Mouse (Mus musculus) heart, embryonic 11.5 days (tissue): Measurements from ENCODE around the gene Lamb3. TPM values are rescaled to one million over a fixed set of nuclear protein-coding genes. Genes with fewer than 3 reads are reported as not detected.

Experiments
- ATAC-seq: fragments of 200-750 bp; cut with Nextera tagmentation; replicated peaks from 2 replicates; pipeline ENCODE4 v1.8.0; 2017; ENCODE audit warnings: moderate library complexity; ENCODE audit not compliant: insufficient number of reproducible peaks, low FRiP score, low TSS enrichment
- H3K27ac ChIP-seq: fragments of 300-500 bp; sonication (generic); 2 replicates; pipeline ENCODE4 v1.5.1; 2014; ENCODE audit warnings: mild to moderate bottlenecking, low read depth, low read length
- H3K27me3 ChIP-seq: fragments of 300-500 bp; sonication (generic); 2 replicates; pipeline ENCODE4 v1.6.1; 2014; ENCODE audit warnings: mild to moderate bottlenecking, low read length, mixed read lengths; ENCODE audit not compliant: control insufficient read depth, insufficient read depth
- H3K36me3 ChIP-seq: fragments of 300-500 bp; sonication (generic); 2 replicates; pipeline ENCODE4 v1.6.1; 2014; ENCODE audit warnings: mild to moderate bottlenecking, low read length, moderate library complexity, mixed read lengths; ENCODE audit not compliant: control insufficient read depth, insufficient read depth
- H3K4me1 ChIP-seq: fragments of 300-500 bp; sonication (generic); 2 replicates; pipeline ENCODE4 v1.6.1; 2014; ENCODE audit warnings: low read length; ENCODE audit not compliant: control insufficient read depth, insufficient read depth
- H3K4me2 ChIP-seq: fragments of 300-500 bp; sonication (generic); 2 replicates; pipeline ENCODE4 v1.6.1; 2014; ENCODE audit warnings: mild to moderate bottlenecking, moderate library complexity
- H3K4me3 ChIP-seq: fragments of 300-500 bp; sonication (generic); 2 replicates; pipeline ENCODE4 v1.5.1; 2014; ENCODE audit warnings: low read depth, low read length
- H3K9ac ChIP-seq: fragments of 300-500 bp; sonication (generic); 2 replicates; pipeline ENCODE4 v1.6.1; 2014; ENCODE audit warnings: mild to moderate bottlenecking, low read depth, low read length, moderate library complexity
- H3K9me3 ChIP-seq: fragments of 300-500 bp; sonication (generic); replicated peaks from 2 replicates; pipeline ENCODE4 v1.6.1; 2016; ENCODE audit warnings: low read length; ENCODE audit not compliant: control insufficient read depth
- WGBS: fragments of 180-500 bp; shearing (Covaris S2); extraction: QIAGEN DNeasy Blood & Tissue Kit; methylation state at CpG from one replicate; pipeline ENCODE4 v1.1.7; 2014; ENCODE audit not compliant: insufficient replicate concordance; 5-methylcytosine and 5-hydroxymethylcytosine counted together
- polyA plus RNA-seq: library from polyadenylated mRNA; unstranded; fragments of >200 nt; fragmentation: Nextera tagmentation; extraction: Ambion mirVana; gene quantifications from 2 replicates; pipeline ENCODE4 v1.2.1, GENCODE M21; 2014

The Lamb3 gene
- polyA plus RNA-seq, 1 experiment from 2014 or later: 0.64 TPM

GRCm38 (mm10) chr1:193326456-193327145 is 119.1 kb downstream of the Lamb3 start:
- 0 out of 2 replicates have a peak, but pooled peaks have one; percentile 3 for ATAC-seq
- Histone ChIP-seq H3K9me3 (no peaks in the 10 kb centered on the region), H3K27ac (no peak overlapping the region), H3K4me1 (peaks cover 15% of the 10 kb centered on the region), H3K36me3 (no peaks in the 10 kb centered on the region), H3K27me3 (peaks cover 3% of the 10 kb centered on the region; the same call in 1 of the 2 replicates), H3K9ac (no peak overlapping the region), H3K4me2 (no peak overlapping the region), H3K4me3 (no peak overlapping the region)
- WGBS: 61% methylated on average over 7 of the region's 7 CpGs

GRCm38 (mm10) chr1:193327216-193327615 is 119.7 kb downstream of the Lamb3 start:
- Histone ChIP-seq H3K36me3 (no peaks in the 10 kb centered on the region), H3K4me1 (peaks cover 19% of the 10 kb centered on the region), H3K9ac (no peak overlapping the region), H3K27ac (no peak overlapping the region), H3K4me3 (no peak overlapping the region), H3K27me3 (peaks cover 3% of the 10 kb centered on the region; the same call in 1 of the 2 replicates), H3K4me2 (no peak overlapping the region), H3K9me3 (no peaks in the 10 kb centered on the region)
- ATAC-seq: no peak
- WGBS: 81% methylated on average over 1 of the region's 1 CpGs

GRCm38 (mm10) chr1:193327686-193328085 is 120.2 kb downstream of the Lamb3 start:
- no peaks in the 10 kb centered on the region for H3K9me3 ChIP-seq
- no peak overlapping the region for H3K4me2 ChIP-seq
- H3K4me1 ChIP-seq: peaks cover 21% of the 10 kb centered on the region
- WGBS: 54% methylated on average over 5 of the region's 5 CpGs
- H3K9ac ChIP-seq: no peak overlapping the region
- no peaks in the 10 kb centered on the region for H3K36me3 ChIP-seq
- no peak for ATAC-seq
- peaks cover 3% of the 10 kb centered on the region; the same call in 1 of the 2 replicates for H3K27me3 ChIP-seq
- no peak overlapping the region for H3K4me3 ChIP-seq
- H3K27ac ChIP-seq: no peak overlapping the region

GRCm38 (mm10) chr1:193329557-193329956 is 122.1 kb downstream of the Lamb3 start:
- no peaks in the 10 kb centered on the region for H3K36me3 ChIP-seq
- H3K4me3 ChIP-seq: no peak overlapping the region
- no peaks in the 10 kb centered on the region for H3K9me3 ChIP-seq
- no peak overlapping the region for H3K9ac ChIP-seq
- no peak overlapping the region for H3K4me2 ChIP-seq
- peaks cover 3% of the 10 kb centered on the region; the same call in 1 of the 2 replicates for H3K27me3 ChIP-seq
- ATAC-seq: no peak
- 84% methylated on average over 9 of the region's 9 CpGs for WGBS
- no peak overlapping the region for H3K27ac ChIP-seq
- H3K4me1 ChIP-seq: peaks cover 26% of the 10 kb centered on the region

- 39% methylated on average over 10 of the region's 10 CpGs for WGBS
- H3K9me3 ChIP-seq: no peaks in the 10 kb centered on the region
- H3K4me2 ChIP-seq: no peak overlapping the region
- peak; percentile 68; the same call in 1 of the 2 replicates for ATAC-seq
- H3K27ac ChIP-seq: no peak overlapping the region
- no peak overlapping the region for H3K9ac ChIP-seq
- H3K4me3 ChIP-seq: no peak overlapping the region
- H3K27me3 ChIP-seq: peaks cover 3% of the 10 kb centered on the region; the same call in 1 of the 2 replicates
- H3K4me1 ChIP-seq: peaks cover 29% of the 10 kb centered on the region
- H3K36me3 ChIP-seq: no peaks in the 10 kb centered on the region
These were observed 122.7 kb downstream of the Lamb3 start for GRCm38 (mm10) chr1:193330172-193330571.

GRCm38 (mm10) chr1:193330626-193331025 is 123.1 kb downstream of the Lamb3 start:
- H3K36me3 ChIP-seq: no peaks in the 10 kb centered on the region
- H3K27ac ChIP-seq: no peak overlapping the region
- WGBS: 72% methylated on average over 7 of the region's 7 CpGs
- ATAC-seq: no peak
- H3K9ac ChIP-seq: no peak overlapping the region
- peaks cover 29% of the 10 kb centered on the region for H3K4me1 ChIP-seq
- H3K9me3 ChIP-seq: no peaks in the 10 kb centered on the region
- peaks cover 3% of the 10 kb centered on the region; the same call in 1 of the 2 replicates for H3K27me3 ChIP-seq
- no peak overlapping the region for H3K4me3 ChIP-seq
- no peak overlapping the region for H3K4me2 ChIP-seq

GRCm38 (mm10) chr1:193332018-193332417 is 124.5 kb downstream of the Lamb3 start:
- H3K4me1 ChIP-seq: peaks cover 34% of the 10 kb centered on the region

GRCm38 (mm10) chr1:193332671-193333070 is 125.2 kb downstream of the Lamb3 start:
- H3K36me3 ChIP-seq: no peaks in the 10 kb centered on the region
- peaks cover 34% of the 10 kb centered on the region for H3K4me1 ChIP-seq
- H3K9me3 ChIP-seq: no peaks in the 10 kb centered on the region
- no peak overlapping the region for H3K27ac ChIP-seq
- WGBS: 52% methylated on average over 1 of the region's 1 CpGs
- H3K4me3 ChIP-seq: no peak overlapping the region
- peaks cover 3% of the 10 kb centered on the region; the same call in 1 of the 2 replicates for H3K27me3 ChIP-seq
- ATAC-seq: no peak
- H3K4me2 ChIP-seq: no peak overlapping the region
- no peak overlapping the region for H3K9ac ChIP-seq

More at GRCm38 (mm10) chr1:193332018-193332417, 124.5 kb downstream of the Lamb3 start:
- H3K27ac ChIP-seq: no peak overlapping the region
- H3K4me3 ChIP-seq: no peak overlapping the region
- peaks cover 3% of the 10 kb centered on the region; the same call in 1 of the 2 replicates for H3K27me3 ChIP-seq
- H3K36me3 ChIP-seq: no peaks in the 10 kb centered on the region
- ATAC-seq: no peak
- H3K9ac ChIP-seq: no peak overlapping the region
- H3K9me3 ChIP-seq: no peaks in the 10 kb centered on the region
- H3K4me2 ChIP-seq: no peak overlapping the region
- 79% methylated on average over 13 of the region's 13 CpGs for WGBS

- Histone ChIP-seq H3K9ac (no peak overlapping the region), H3K4me2 (no peak overlapping the region), H3K27me3 (peaks cover 3% of the 10 kb centered on the region; the same call in 1 of the 2 replicates), H3K36me3 (no peaks in the 10 kb centered on the region), H3K4me1 (peaks cover 32% of the 10 kb centered on the region), H3K4me3 (no peak overlapping the region), H3K27ac (no peak overlapping the region), H3K9me3 (no peaks in the 10 kb centered on the region)
- no peak for ATAC-seq
- 61% methylated on average over 3 of the region's 3 CpGs for WGBS
These were observed 126.3 kb downstream of the Lamb3 start for GRCm38 (mm10) chr1:193333776-193334175.
